Mouse (Mus musculus): ENCODE measurements around the gene Nrcam. TPM values are rescaled to one million over a fixed set of nuclear protein-coding genes. Genes with fewer than 3 reads are reported as not detected.
A peak's percentile ranks its signal among the peaks of the same experiment; 100 is the strongest.

The Nrcam gene
- polyA plus RNA-seq, 1 experiment from 2014 or later: 83.7 TPM

GRCm38 (mm10) chr12:44453791-44454190 lies 125.1 kb downstream of the Nrcam start:
- H3K9ac ChIP-seq: no peak overlapping the region
- H3K9me3 ChIP-seq (replicated peaks): no peaks in the 10 kb centered on the region
- 94% methylated on average over 4 of the region's 4 CpGs for WGBS
- no peaks in the 10 kb centered on the region for H3K36me3 ChIP-seq (ENCODE audit: poor library complexity, severe bottlenecking)
- H3K4me1 ChIP-seq: no peaks in the 10 kb centered on the region
- no peak overlapping the region for H3K4me2 ChIP-seq
- H3K4me3 ChIP-seq: no peak overlapping the region
- H3K27ac ChIP-seq: no peak overlapping the region
- no peaks in the 10 kb centered on the region for H3K27me3 ChIP-seq
- ATAC-seq: no peak

DNA sequence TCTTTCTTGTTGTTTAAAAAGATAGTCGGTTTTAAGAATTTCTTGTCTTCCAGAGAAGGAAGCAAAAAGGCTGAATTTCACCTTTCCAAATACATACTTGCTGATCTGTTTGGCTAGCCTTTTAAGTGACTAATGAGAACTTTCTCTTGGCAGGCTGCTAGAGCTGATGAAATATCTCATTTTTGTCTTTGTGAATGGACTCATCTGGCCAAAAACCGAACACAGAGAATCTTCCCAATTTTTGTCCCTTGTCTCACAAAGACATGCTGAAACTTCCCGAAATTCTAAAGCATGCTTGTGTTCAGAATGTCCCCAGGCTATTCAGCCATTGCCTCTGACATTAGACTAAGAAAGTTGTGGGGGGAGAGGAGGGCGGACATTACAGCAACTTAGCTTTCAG lies 129.3 kb downstream of the Nrcam start:
- Histone ChIP-seq H3K9me3 (replicated peaks) (no peaks in the 10 kb centered on the region), H3K27ac (no peak overlapping the region), H3K4me2 (no peak overlapping the region), H3K36me3 (ENCODE audit: poor library complexity, severe bottlenecking) (no peaks in the 10 kb centered on the region), H3K4me1 (peaks cover 16% of the 10 kb centered on the region), H3K9ac (no peak overlapping the region), H3K4me3 (no peak overlapping the region), H3K27me3 (no peaks in the 10 kb centered on the region)
- WGBS: 89% methylated on average over 4 of the region's 4 CpGs
- no peak for ATAC-seq

DNA sequence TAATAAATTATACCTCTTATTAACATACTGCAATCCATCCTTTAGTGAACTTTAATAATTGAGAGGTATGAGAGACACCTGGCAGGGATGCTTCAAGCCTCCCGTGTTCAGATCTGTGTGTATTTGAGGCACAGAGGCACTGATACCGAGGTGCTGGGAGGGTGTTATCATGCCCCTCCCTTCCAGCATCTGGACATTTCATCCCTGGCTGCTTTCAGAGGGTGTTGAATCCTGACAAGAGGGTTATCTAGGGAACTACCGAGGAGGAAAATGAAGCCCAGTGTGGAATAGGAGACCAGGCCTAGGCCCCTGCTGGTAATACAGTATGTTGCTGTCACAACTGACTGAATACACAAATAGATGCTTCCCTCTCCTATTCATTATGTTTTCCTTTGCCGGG lies 133.8 kb downstream of the Nrcam start:
- ATAC-seq: peak; percentile 82
- H3K9me3 ChIP-seq (replicated peaks): no peaks in the 10 kb centered on the region
- H3K27ac ChIP-seq: peak overlapping the region; percentile 74
- H3K9ac ChIP-seq: 0 out of 2 replicates have a peak overlapping the region, but pooled peaks have one; percentile 30
- H3K4me3 ChIP-seq: no peak overlapping the region
- peaks cover 26% of the 10 kb centered on the region for H3K4me1 ChIP-seq
- H3K27me3 ChIP-seq: no peaks in the 10 kb centered on the region
- WGBS: 37% methylated on average over 4 of the region's 4 CpGs
- peak overlapping the region; percentile 13; the same call in 1 of the 2 replicates for H3K4me2 ChIP-seq
- H3K36me3 ChIP-seq (ENCODE audit: poor library complexity, severe bottlenecking): no peaks in the 10 kb centered on the region

DNA sequence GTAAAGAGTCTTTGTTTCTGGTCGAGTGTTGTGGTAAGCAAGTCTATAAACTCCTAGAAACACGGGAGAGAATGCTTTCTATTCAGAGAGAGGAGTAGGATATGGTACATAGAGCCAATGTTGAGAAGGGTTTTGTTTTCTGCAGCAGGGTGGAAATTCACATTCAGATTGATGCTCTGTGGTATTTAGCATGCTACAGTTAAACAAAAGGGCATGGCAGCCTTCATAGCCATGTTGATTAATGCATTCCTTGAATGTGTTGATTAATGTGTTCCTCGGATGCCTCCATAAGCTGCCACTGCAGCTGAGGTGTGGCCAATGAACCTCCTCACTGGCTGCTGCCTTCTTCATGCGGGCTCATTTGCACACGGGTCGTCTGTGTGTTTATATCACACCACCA lies 134.3 kb downstream of the Nrcam start:
- Histone ChIP-seq H3K4me2 (peak overlapping the region; percentile 13; the same call in 1 of the 2 replicates), H3K9me3 (replicated peaks) (no peaks in the 10 kb centered on the region), H3K4me3 (no peak overlapping the region), H3K27me3 (no peaks in the 10 kb centered on the region), H3K9ac (no peak overlapping the region), H3K27ac (peak overlapping the region; percentile 74), H3K36me3 (ENCODE audit: poor library complexity, severe bottlenecking) (no peaks in the 10 kb centered on the region), H3K4me1 (peaks cover 26% of the 10 kb centered on the region)
- WGBS: 40% methylated on average over 6 of the region's 6 CpGs
- ATAC-seq: peak; percentile 87

DNA sequence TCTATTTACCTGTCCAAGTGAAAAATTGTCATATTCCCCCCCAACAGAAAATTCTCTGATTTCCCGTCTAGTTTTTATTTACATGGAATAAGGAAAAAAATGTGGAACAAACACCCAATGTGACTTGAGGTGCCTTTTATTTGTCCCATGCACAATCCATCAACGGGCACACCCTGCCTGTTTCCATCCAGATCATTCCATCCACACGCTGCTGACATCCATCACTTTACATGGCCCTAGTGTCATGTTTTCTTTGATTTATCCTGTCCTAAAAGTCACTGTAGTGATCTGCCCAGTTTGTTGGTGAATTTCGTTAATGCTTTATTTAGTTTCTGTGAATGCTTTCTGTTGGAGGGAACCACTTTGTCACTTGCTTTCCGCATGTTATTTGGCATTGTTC lies 142.4 kb downstream of the Nrcam start:
- ATAC-seq: no peak
- Histone ChIP-seq H3K27ac (no peak overlapping the region), H3K27me3 (no peaks in the 10 kb centered on the region), H3K4me2 (no peak overlapping the region), H3K4me3 (no peak overlapping the region), H3K9ac (no peak overlapping the region), H3K36me3 (ENCODE audit: poor library complexity, severe bottlenecking) (no peaks in the 10 kb centered on the region), H3K9me3 (replicated peaks) (no peaks in the 10 kb centered on the region), H3K4me1 (peaks cover 4% of the 10 kb centered on the region)
- WGBS: 79% methylated on average over 5 of the region's 5 CpGs

DNA sequence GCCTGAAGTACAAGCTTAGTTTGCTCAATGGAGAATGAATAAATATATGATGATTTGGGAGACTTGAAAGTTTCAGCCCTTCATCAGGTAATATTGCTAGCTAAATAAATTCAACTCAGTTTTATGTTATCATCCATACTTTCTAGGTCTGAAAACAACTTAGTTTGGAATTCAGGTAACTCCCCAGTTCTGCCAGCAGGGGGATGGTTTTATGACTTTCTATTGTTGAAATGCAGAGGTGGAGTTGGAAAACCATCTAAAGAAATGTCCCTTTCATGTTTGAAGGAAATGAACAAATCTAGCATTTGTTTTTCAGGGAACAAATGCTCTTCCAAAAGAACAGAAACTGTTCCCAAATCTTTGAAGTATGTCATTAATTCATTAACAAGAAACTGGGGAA lies 146.7 kb downstream of the Nrcam start:
- Histone ChIP-seq H3K27ac (no peak overlapping the region), H3K9ac (no peak overlapping the region), H3K4me2 (no peak overlapping the region), H3K4me1 (peaks cover 25% of the 10 kb centered on the region), H3K4me3 (no peak overlapping the region), H3K9me3 (replicated peaks) (no peaks in the 10 kb centered on the region), H3K27me3 (no peaks in the 10 kb centered on the region), H3K36me3 (ENCODE audit: poor library complexity, severe bottlenecking) (no peaks in the 10 kb centered on the region)
- no peak for ATAC-seq

DNA sequence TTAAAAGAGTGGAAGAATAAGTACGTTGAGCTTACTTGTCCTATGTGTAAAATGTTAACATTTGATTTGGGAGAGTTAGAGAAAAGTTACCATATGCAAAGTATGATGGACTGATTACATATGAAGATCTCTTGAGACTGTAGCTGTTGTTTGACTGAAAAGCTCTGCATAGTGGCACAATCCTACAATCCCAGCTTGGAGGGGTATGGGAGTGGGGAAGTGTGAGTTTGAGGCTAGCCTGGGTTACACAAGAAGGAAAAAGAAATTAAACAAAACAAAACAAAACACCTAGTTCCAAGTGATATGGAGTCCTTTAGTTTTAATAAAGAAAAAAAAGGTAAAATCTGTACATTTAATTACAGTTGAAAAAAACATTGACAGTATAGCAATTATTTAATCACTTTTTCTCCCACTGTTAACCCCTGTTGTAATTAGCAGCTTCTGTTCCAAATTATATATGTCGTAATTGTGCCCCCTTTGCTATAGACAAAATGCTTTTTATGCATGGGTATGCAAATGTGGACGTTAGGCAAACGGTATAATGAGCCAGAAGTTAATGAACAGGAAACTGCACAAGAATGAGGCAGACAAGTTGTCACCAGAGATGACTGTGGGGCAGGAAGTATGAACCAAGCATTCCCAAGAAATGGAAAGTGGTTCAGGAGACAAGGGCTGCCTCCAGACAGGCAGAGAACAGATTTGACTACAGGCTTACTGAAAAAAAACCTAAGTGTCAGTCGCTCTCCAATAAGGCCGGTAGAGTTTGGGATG lies 150.8 kb downstream of the Nrcam start:
- Histone ChIP-seq H3K27ac (peak overlapping the region; percentile 75; the same call in 1 of the 2 replicates), H3K4me2 (no peak overlapping the region), H3K9me3 (replicated peaks) (no peaks in the 10 kb centered on the region), H3K36me3 (ENCODE audit: poor library complexity, severe bottlenecking) (no peaks in the 10 kb centered on the region), H3K9ac (no peak overlapping the region), H3K4me1 (peaks cover 35% of the 10 kb centered on the region), H3K27me3 (no peaks in the 10 kb centered on the region), H3K4me3 (no peak overlapping the region)
- ATAC-seq: peak; percentile 92
- WGBS: 36% methylated on average over 6 of the region's 6 CpGs

DNA sequence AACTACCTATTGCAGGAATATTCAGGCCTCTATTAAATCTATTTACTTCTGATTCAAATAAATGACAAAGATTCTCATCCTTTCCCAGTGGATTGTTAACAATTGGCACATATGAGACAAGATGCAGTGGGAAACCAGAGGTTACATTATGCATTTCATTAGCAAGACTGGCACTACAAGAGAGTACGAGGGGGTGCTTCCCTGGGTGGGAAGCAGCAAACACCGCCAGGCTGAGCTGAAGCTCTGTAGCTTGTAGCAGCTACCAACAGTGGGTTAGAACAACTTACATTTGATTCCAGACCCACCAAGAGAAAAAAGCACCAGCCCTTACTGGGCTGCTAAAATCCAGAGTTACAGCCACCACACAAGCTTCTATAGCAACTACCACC lies 151.3 kb downstream of the Nrcam start:
- Histone ChIP-seq H3K4me3 (no peak overlapping the region), H3K4me2 (no peak overlapping the region), H3K36me3 (ENCODE audit: poor library complexity, severe bottlenecking) (no peaks in the 10 kb centered on the region), H3K4me1 (peaks cover 35% of the 10 kb centered on the region), H3K9ac (no peak overlapping the region), H3K27me3 (no peaks in the 10 kb centered on the region), H3K9me3 (replicated peaks) (no peaks in the 10 kb centered on the region), H3K27ac (peak overlapping the region; percentile 75)
- 47% methylated on average over 2 of the region's 2 CpGs for WGBS
- ATAC-seq: peak; percentile 67

GRCm38 (mm10) chr12:44481415-44481814 lies 152.7 kb downstream of the Nrcam start:
- Histone ChIP-seq H3K4me1 (peaks cover 35% of the 10 kb centered on the region), H3K36me3 (ENCODE audit: poor library complexity, severe bottlenecking) (no peaks in the 10 kb centered on the region), H3K4me2 (no peak overlapping the region), H3K9me3 (replicated peaks) (no peaks in the 10 kb centered on the region), H3K27me3 (no peaks in the 10 kb centered on the region), H3K4me3 (no peak overlapping the region), H3K9ac (no peak overlapping the region), H3K27ac (no peak overlapping the region)
- WGBS: 18% methylated on average over 3 of the region's 3 CpGs
- ATAC-seq: no peak

DNA sequence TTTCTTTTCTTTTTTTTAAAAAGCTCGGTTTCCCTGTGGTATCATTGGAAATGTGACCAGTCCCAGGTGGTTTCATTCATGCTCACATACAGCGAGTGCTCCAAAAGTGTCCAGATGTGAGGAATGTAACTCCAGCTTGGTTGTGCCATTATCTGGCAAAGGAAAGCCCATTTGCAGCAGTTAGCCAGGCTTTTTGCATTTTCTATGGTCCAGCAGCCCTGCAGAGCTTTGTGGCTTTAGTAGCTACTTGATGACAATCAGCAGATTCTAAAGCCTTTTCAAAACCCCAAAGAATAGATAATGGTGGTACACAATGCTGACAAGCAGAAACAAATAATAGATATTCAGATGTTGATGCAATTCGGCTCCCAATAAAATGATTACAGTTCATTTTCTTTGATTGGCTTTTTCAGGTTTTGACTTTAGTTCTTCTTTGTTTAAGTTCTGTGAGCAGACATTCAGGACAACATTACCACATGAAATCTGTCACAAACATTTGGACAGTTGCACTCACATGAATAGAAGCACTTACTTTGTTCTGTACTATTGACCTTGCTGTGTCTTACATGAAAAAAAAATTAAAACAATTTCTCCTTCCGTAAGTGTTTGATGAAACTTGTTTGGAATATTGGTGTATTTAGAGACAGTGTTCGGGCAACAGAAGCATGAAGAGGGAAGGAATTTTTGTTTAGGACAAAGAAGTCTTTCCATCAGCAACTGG lies 164.2 kb downstream of the Nrcam start:
- ATAC-seq: no peak
- Histone ChIP-seq H3K9me3 (replicated peaks) (no peaks in the 10 kb centered on the region), H3K27me3 (no peaks in the 10 kb centered on the region), H3K36me3 (ENCODE audit: poor library complexity, severe bottlenecking) (no peaks in the 10 kb centered on the region), H3K9ac (no peak overlapping the region), H3K4me3 (no peak overlapping the region), H3K27ac (no peak overlapping the region), H3K4me1 (peaks cover 9% of the 10 kb centered on the region), H3K4me2 (no peak overlapping the region)
- 24% methylated on average over 5 of the region's 5 CpGs for WGBS

- no peaks in the 10 kb centered on the region for H3K36me3 ChIP-seq (ENCODE audit: poor library complexity, severe bottlenecking)
Measured at GRCm38 (mm10) chr12:44497762-44498161, 169.1 kb downstream of the Nrcam start.

DNA sequence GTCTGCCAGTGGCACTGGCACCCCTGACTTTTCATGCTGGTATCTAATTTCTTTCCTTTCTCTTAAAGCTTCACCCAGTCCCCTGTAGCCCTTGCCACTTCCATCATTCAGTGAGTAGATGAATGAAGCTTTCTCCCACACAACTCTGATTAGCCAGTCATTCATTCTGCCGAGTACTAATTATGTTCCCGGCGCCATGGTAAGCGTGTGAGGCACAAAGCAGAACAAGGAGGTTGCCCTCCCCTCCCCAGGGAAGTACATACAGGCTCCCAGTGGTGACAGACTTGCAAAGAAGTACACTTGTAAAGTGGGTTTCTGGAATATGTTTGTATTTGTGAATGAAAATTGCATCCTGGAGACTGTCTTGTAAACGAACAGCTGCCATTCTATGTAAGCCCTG lies 170.2 kb downstream of the Nrcam start:
- H3K4me3 ChIP-seq: no peak overlapping the region
- H3K36me3 ChIP-seq (ENCODE audit: poor library complexity, severe bottlenecking): no peaks in the 10 kb centered on the region
- no peaks in the 10 kb centered on the region for H3K27me3 ChIP-seq
- 2% methylated on average over 5 of the region's 5 CpGs for WGBS
- H3K9me3 ChIP-seq (replicated peaks): no peaks in the 10 kb centered on the region
- H3K4me2 ChIP-seq: peak overlapping the region; percentile 27
- H3K9ac ChIP-seq: no peak overlapping the region
- peak; percentile 92 for ATAC-seq
- peak overlapping the region; percentile 81 for H3K27ac ChIP-seq
- H3K4me1 ChIP-seq: peaks cover 55% of the 10 kb centered on the region

More at GRCm38 (mm10) chr12:44497762-44498161, 169.1 kb downstream of the Nrcam start:
- H3K4me3 ChIP-seq: no peak overlapping the region
- no peaks in the 10 kb centered on the region for H3K27me3 ChIP-seq
- peak overlapping the region; percentile 81 for H3K27ac ChIP-seq
- WGBS: 73% methylated on average over 2 of the region's 2 CpGs
- no peak overlapping the region for H3K9ac ChIP-seq
- H3K4me1 ChIP-seq: peaks cover 52% of the 10 kb centered on the region
- no peaks in the 10 kb centered on the region for H3K9me3 ChIP-seq (replicated peaks)
- ATAC-seq: no peak
- H3K4me2 ChIP-seq: no peak overlapping the region

Measured in forebrain, embryonic 13.5 days (tissue).